ENCODE assay signal across 28 mouse cellular contexts in the genomic region with DNA sequence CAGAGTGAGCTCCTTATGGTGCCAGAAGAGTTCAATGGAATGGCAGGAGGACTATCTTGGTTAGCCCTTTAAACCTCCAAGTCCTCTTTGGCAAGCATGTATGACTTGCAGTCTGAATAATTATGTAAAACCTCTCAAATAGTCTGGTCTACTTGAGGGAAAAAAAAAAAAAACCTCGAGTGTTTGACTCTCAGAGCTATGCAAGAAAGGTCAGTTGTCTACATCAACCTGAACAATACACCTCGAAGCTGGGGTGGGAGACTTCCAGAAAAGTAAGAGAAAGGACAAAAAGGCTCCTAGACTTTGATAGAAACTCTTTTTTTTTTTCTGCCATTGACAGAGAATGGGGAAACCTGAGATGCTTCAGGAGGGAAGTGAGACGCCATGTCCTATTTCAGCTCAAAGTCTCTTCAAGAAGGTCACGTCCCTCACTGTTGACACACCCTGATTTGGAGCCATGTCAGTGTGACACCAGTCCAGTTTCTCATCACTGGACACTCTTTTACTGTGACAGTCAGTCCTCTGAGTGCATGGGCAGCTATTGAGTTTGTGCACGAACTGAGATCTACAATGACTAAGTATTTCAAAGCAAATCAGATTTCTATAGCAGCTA. TPM values are rescaled to one million over a fixed set of nuclear protein-coding genes. Genes with fewer than 3 reads are reported as not detected.
DNase-seq lines count a peak whose midpoint lies in the region; ATAC-seq and TF ChIP-seq lines count a peak whose summit lies in the region.
"Had no signal": no experiment of that assay in that cellular context is flagged by ENCODE, and none has a peak within 500 bp of the region (broad histone marks: within the 10 kb centered on the region; RNA-seq: fewer than 3 reads in every experiment).

No protein-coding gene starts in this region.

- in situ Hi-C loops in CH12.LX (cut with MboI; ENCODE audit: low pct_ligation_motif_present, low pct_unique_long_range_greater_than_20kb, low sequenced_read_pairs), result no loop called here

- no peak overlapping the region for H3K9ac ChIP-seq in CH12.LX (ENCODE audit: insufficient read depth, low read depth)
- H3K9ac ChIP-seq in kidney, embryonic 16.5 days (replicated peaks; ENCODE audit: low read length), result no peak overlapping the region
- H3K9ac ChIP-seq: embryonic facial prominence, embryonic 13.5 days; forebrain, embryonic 12.5 days; heart, embryonic 12.5 days; heart, embryonic 15.5 days; hindbrain, embryonic 14.5 days had no signal

- H3K9me3 ChIP-seq in CH12.LX (replicated peaks; ENCODE audit: low read length), result no peaks in the 10 kb centered on the region
- no peaks in the 10 kb centered on the region for H3K9me3 ChIP-seq in megakaryocyte, embryonic 14.5 days
- H3K9me3 ChIP-seq in kidney, embryonic 16.5 days (ENCODE audit: low read length), result no peaks in the 10 kb centered on the region
- H3K9me3 ChIP-seq: embryonic facial prominence, embryonic 10.5 days; embryonic facial prominence, embryonic 13.5 days; forebrain, embryonic 12.5 days; heart, embryonic 12.5 days; heart, embryonic 15.5 days had no signal

- intact Hi-C loops in heart, postnatal 25 days (cut with DNase I), result no loop called here

- dilution Hi-C loops in CH12.LX (cut with MboI; ENCODE audit: extremely low pct_ligation_motif_present, extremely low pct_unique_long_range_greater_than_20kb, low sequenced_read_pairs), result no loop called here

- H3K27ac ChIP-seq in CH12.LX (ENCODE audit: insufficient read depth, low read depth), result no peak overlapping the region
- no peak overlapping the region for H3K27ac ChIP-seq in kidney, embryonic 16.5 days (ENCODE audit: low read length)
- H3K27ac ChIP-seq: embryonic facial prominence, embryonic 10.5 days; embryonic facial prominence, embryonic 13.5 days; forebrain, embryonic 12.5 days; heart, embryonic 15.5 days; hindbrain, embryonic 14.5 days; hindbrain, postnatal 0 days had no signal

- H3K4me2 ChIP-seq in CH12.LX (ENCODE audit: insufficient read depth, low read depth, poor library complexity, severe bottlenecking), result no peak overlapping the region; the same call in 1 of the 2 replicates
- H3K4me2 ChIP-seq in kidney, embryonic 16.5 days (replicated peaks; ENCODE audit: low read depth, low read length), result no peak overlapping the region
- H3K4me2 ChIP-seq: embryonic facial prominence, embryonic 13.5 days; forebrain, embryonic 12.5 days; heart, embryonic 12.5 days; heart, embryonic 15.5 days; hindbrain, embryonic 14.5 days had no signal

- H3K4me1 ChIP-seq in CH12.LX (ENCODE audit: control insufficient read depth in 1 of 2, insufficient read depth in 2 of 2), result peaks cover 12 to 19% of the 10 kb centered on the region in 2 experiments
- peaks cover 36% of the 10 kb centered on the region for H3K4me1 ChIP-seq in megakaryocyte, embryonic 14.5 days
- no peaks in the 10 kb centered on the region for H3K4me1 ChIP-seq in kidney, embryonic 16.5 days (ENCODE audit: insufficient read depth, low read length)
- H3K4me1 ChIP-seq: heart, embryonic 15.5 days had no signal

- H3K36me3 ChIP-seq in CH12.LX (replicated peaks in 1 of 2; ENCODE audit: control insufficient read depth in 1 of 2, insufficient read depth in 1 of 2, low read length in 1 of 2), result no peaks in the 10 kb centered on the region
- no peaks in the 10 kb centered on the region for H3K36me3 ChIP-seq in megakaryocyte, embryonic 14.5 days (replicated peaks; ENCODE audit: low read length)
- H3K36me3 ChIP-seq in kidney, embryonic 16.5 days (ENCODE audit: insufficient read depth, low read length), result no peaks in the 10 kb centered on the region
- H3K36me3 ChIP-seq: embryonic facial prominence, embryonic 10.5 days; embryonic facial prominence, embryonic 13.5 days; forebrain, embryonic 12.5 days; heart, embryonic 12.5 days; heart, embryonic 15.5 days had no signal

- peak; percentile 80 for DNase-seq in heart, adult 11 months
- DNase-seq in heart, postnatal 25 days (ENCODE audit: low spot score), result no peak
- peak; percentile 22 for DNase-seq in CH12.LX (ENCODE audit: extremely low read depth)
- no peak for DNase-seq in liver
- DNase-seq: adrenal gland, adult 8-10 months; adrenal gland, postnatal 25 days; cerebellum, adult 18-20 months; cerebellum, adult 9-10 months; cerebellum, postnatal 14 days; gastrocnemius, postnatal 10 days; gastrocnemius, postnatal 36 days; heart, postnatal 10 days; heart, postnatal 4 days had no signal

- TF ChIP-seq EP300 in CH12.LX (IDR thresholded peaks at IDR 0.05; ENCODE audit: low read length), result no peak

- no peaks in the 10 kb centered on the region for H3K27me3 ChIP-seq in CH12.LX (replicated peaks)
- H3K27me3 ChIP-seq in megakaryocyte, embryonic 14.5 days (replicated peaks), result peaks cover 6% of the 10 kb centered on the region
- no peaks in the 10 kb centered on the region for H3K27me3 ChIP-seq in kidney, embryonic 16.5 days (ENCODE audit: insufficient read depth, low read length)
- H3K27me3 ChIP-seq: embryonic facial prominence, embryonic 13.5 days; heart, embryonic 12.5 days; heart, embryonic 15.5 days had no signal

- 46% methylated on average over 5 of the region's 5 CpGs for WGBS in kidney, embryonic 16.5 days

- H3K79me2 ChIP-seq in CH12.LX (replicated peaks; ENCODE audit: control insufficient read depth, extremely low read depth, insufficient read depth, poor library complexity, severe bottlenecking), result no peaks in the 10 kb centered on the region

- no peak for TF ChIP-seq RAD21 in CH12.LX (IDR thresholded peaks at IDR 0.05; ENCODE audit: low read depth, low read length)

- no peak for TF ChIP-seq CTCF in CH12.LX (conservative IDR thresholded peaks at IDR 0.05 in 1 of 2, IDR thresholded peaks at IDR 0.05 in 1 of 2; ENCODE audit: low read depth in 2 of 2, low read length in 2 of 2)

- ATAC-seq in kidney, embryonic 16.5 days (ENCODE audit: low FRiP score, low TSS enrichment), result no peak
- ATAC-seq: activated CD4-positive, CD25-positive, alpha-beta regulatory T cell, adult 4 months; CD4-positive, CD25-positive, alpha-beta regulatory T cell, adult 4 months; forebrain, embryonic 16.5 days; hindbrain, postnatal 0 days; inflammation-experienced regulatory T-cells, adult 6 months; intestine, embryonic 16.5 days had no signal

- no peak for TF ChIP-seq POLR2A in CH12.LX (IDR thresholded peaks at IDR 0.05; ENCODE audit: low read depth, low read length)

- H3K4me3 ChIP-seq in CH12.LX (replicated peaks in 1 of 3; ENCODE audit: low read depth in 2 of 3, low read length in 2 of 3, poor library complexity in 1 of 3), result no peak overlapping the region
- peak overlapping the region; percentile 16 for H3K4me3 ChIP-seq in megakaryocyte, embryonic 14.5 days (replicated peaks)
- no peak overlapping the region for H3K4me3 ChIP-seq in kidney, embryonic 16.5 days (ENCODE audit: low read length)
- H3K4me3 ChIP-seq: embryonic facial prominence, embryonic 10.5 days; embryonic facial prominence, embryonic 13.5 days; erythroblast, embryonic 14.5 days; forebrain, embryonic 12.5 days; heart, embryonic 12.5 days; heart, embryonic 15.5 days had no signal

TF ChIP-seq in CH12.LX, 34 proteins besides CTCF, POLR2A, EP300 and RAD21:
- TF ChIP-seq USF1 (IDR thresholded peaks at IDR 0.05; ENCODE audit: low read depth, low read length), result no peak
- peak; percentile 90 for TF ChIP-seq ZNF384 (IDR thresholded peaks at IDR 0.05; ENCODE audit: low read depth, low read length)
- TF ChIP-seq TBP (conservative IDR thresholded peaks at IDR 0.05; ENCODE audit: low read depth, low read length), result 0 out of 2 replicates have a peak, but pooled peaks have one; percentile 22
- TF ChIP-seq ELF1 (IDR thresholded peaks at IDR 0.05; ENCODE audit: low read depth, low read length), result no peak
- TF ChIP-seq ZKSCAN1 (IDR thresholded peaks at IDR 0.05; ENCODE audit: borderline replicate concordance, low read depth, low read length), result no peak
- TF ChIP-seq RCOR1 (conservative IDR thresholded peaks at IDR 0.05; ENCODE audit: low read depth, low read length), result no peak

RNA-seq across cellular contexts. Expression of gene Rtca, which starts 31.2 kb away (rescaled TPM):
- total RNA-seq in heart, postnatal 25 days (2021), result 10 to 100 TPM; 20.1 to 22.1 TPM
- 57.8 and 67.3 TPM in 2 replicates for total RNA-seq in CH12.LX (2012; rRNA removed)
- 72.7 and 80.1 TPM in 2 replicates for total RNA-seq in CH12.LX (2014; rRNA removed)
- polyA plus RNA-seq in CH12.LX (2012; ENCODE audit: insufficient read length, low read depth), result 75.5 and 91.6 TPM in 2 replicates
- 39.0 and 44.2 TPM in 2 replicates for polyA plus RNA-seq in megakaryocyte, embryonic 14.5 days (2012; ENCODE audit: insufficient read depth, low replicate concordance)
- polyA plus RNA-seq in kidney, embryonic 16.5 days (2015; fragmentation: Nextera tagmentation; extraction: Ambion mirVana), result 73.9 and 76.3 TPM in 2 replicates

RNA-seq across cellular contexts. Expression of gene Dbt, which starts 36.1 kb away (rescaled TPM):
- total RNA-seq in heart, postnatal 25 days (2021), result 10 to 100 TPM; 57.0 to 62.1 TPM
- total RNA-seq in CH12.LX (2012; rRNA removed), result 11.2 and 13.3 TPM in 2 replicates
- total RNA-seq in CH12.LX (2014; rRNA removed), result 20.4 and 24.9 TPM in 2 replicates
- 21.3 and 25.3 TPM in 2 replicates for polyA plus RNA-seq in CH12.LX (2012; ENCODE audit: insufficient read length, low read depth)
- polyA plus RNA-seq in megakaryocyte, embryonic 14.5 days (2012; ENCODE audit: insufficient read depth, low replicate concordance), result 0.78 TPM in 1 of 2 replicates, not detected in the other
- 24.2 and 25.2 TPM in 2 replicates for polyA plus RNA-seq in kidney, embryonic 16.5 days (2015; fragmentation: Nextera tagmentation; extraction: Ambion mirVana)

RNA-seq across cellular contexts. Expression of gene Cdc14a, which starts 53.0 kb away (rescaled TPM):
- 1 to 10 TPM; 3.7 to 4.2 TPM for total RNA-seq in heart, postnatal 25 days (2021)
- total RNA-seq in CH12.LX (2012; rRNA removed), result 8.9 and 9.4 TPM in 2 replicates
- 9.8 and 12.0 TPM in 2 replicates for total RNA-seq in CH12.LX (2014; rRNA removed)
- 11.5 and 12.1 TPM in 2 replicates for polyA plus RNA-seq in CH12.LX (2012; ENCODE audit: insufficient read length, low read depth)
- polyA plus RNA-seq in megakaryocyte, embryonic 14.5 days (2012; ENCODE audit: insufficient read depth, low replicate concordance), result 0.91 and 2.2 TPM in 2 replicates
- 13.9 and 14.3 TPM in 2 replicates for polyA plus RNA-seq in kidney, embryonic 16.5 days (2015; fragmentation: Nextera tagmentation; extraction: Ambion mirVana)

Comparison
In these comparisons a context has a peak if more than half of its experiments do, and no peak if none do; other contexts are left out.
1. DNase-seq: peak in heart, adult 11 months (single experiment) and CH12.LX (single experiment); none in heart, postnatal 25 days (single experiment) and liver (single experiment).
2. RNA of gene Dbt, which starts 36.1 kb away (polyA plus RNA-seq): 24.2 to 25.2 TPM in kidney, embryonic 16.5 days and 21.3 to 25.3 TPM in CH12.LX; 0.78 TPM in megakaryocyte, embryonic 14.5 days; every median in the first group is over 10 times any median in the second.